Mouse (Mus musculus) lung, embryonic 15.5 days (tissue): ENCODE data around the gene Tyrobp. TPM values are rescaled to one million over a fixed set of nuclear protein-coding genes. Genes with fewer than 3 reads are reported as not detected.

Source experiments
- polyA plus RNA-seq: library from polyadenylated mRNA; unstranded; fragments of >200 nt; fragmentation: Nextera tagmentation; extraction: Ambion mirVana; gene quantifications from 2 replicates; pipeline ENCODE4 v1.2.1, GENCODE M21; 2015

Gene Tyrobp
- polyA plus RNA-seq, 1 experiment from 2014 or later = 56.1 TPM

Other genes with a start within 250 kb of the Tyrobp start
- gene Zfp146, start 244.0 kb upstream of the Tyrobp start, polyA plus RNA-seq = 16.6 and 18.4 TPM in 2 replicates
- gene Cox7a1, start 229.6 kb upstream of the Tyrobp start, polyA plus RNA-seq = 17.7 and 18.9 TPM in 2 replicates
- gene Capns1, start 214.9 kb upstream of the Tyrobp start, polyA plus RNA-seq = 97.0 and 104 TPM in 2 replicates
- 148 and 156 TPM in 2 replicates for gene Polr2i, start 181.8 kb upstream of the Tyrobp start, polyA plus RNA-seq
- gene Tbcb, start 181.5 kb upstream of the Tyrobp start, polyA plus RNA-seq = 168 and 180 TPM in 2 replicates
- not detected in 2 replicates for gene Ovol3, start 178.0 kb upstream of the Tyrobp start, polyA plus RNA-seq
- 0.50 and 0.64 TPM in 2 replicates for gene Thap8, start 133.7 kb upstream of the Tyrobp start, polyA plus RNA-seq
- gene Wdr62, start 133.3 kb upstream of the Tyrobp start, polyA plus RNA-seq = 10.7 and 11.5 TPM in 2 replicates
- 18.6 and 18.8 TPM in 2 replicates for gene Clip3, start 122.0 kb upstream of the Tyrobp start, polyA plus RNA-seq
- gene Alkbh6, start 105.0 kb upstream of the Tyrobp start, polyA plus RNA-seq = 76.6 and 78.7 TPM in 2 replicates
- gene Syne4, start 99.0 kb upstream of the Tyrobp start, polyA plus RNA-seq = 25.1 and 29.5 TPM in 2 replicates
- gene E130208F15Rik, start 92.0 kb upstream of the Tyrobp start, polyA plus RNA-seq = 1.9 TPM in 1 of 2 replicates, not detected in the other
- 18.2 and 19.5 TPM in 2 replicates for gene Sdhaf1, start 89.9 kb upstream of the Tyrobp start, polyA plus RNA-seq
- gene Lrfn3, start 51.0 kb upstream of the Tyrobp start, polyA plus RNA-seq = 4.2 TPM in 2 replicates
- 0.70 and 2.3 TPM in 2 replicates for gene Hcst, start 6.1 kb downstream of the Tyrobp start, polyA plus RNA-seq
- gene Nfkbid, start 8.0 kb downstream of the Tyrobp start, polyA plus RNA-seq = 1.5 and 2.1 TPM in 2 replicates
- gene Aplp1, start 31.8 kb downstream of the Tyrobp start, polyA plus RNA-seq = 23.9 and 24.4 TPM in 2 replicates
- gene Kirrel2, start 43.9 kb downstream of the Tyrobp start, polyA plus RNA-seq = not detected in 2 replicates
- gene Nphs1, start 44.6 kb downstream of the Tyrobp start, polyA plus RNA-seq = 0.08 TPM in 1 of 2 replicates, not detected in the other
- 0.25 and 0.44 TPM in 2 replicates for gene Prodh2, start 79.9 kb downstream of the Tyrobp start, polyA plus RNA-seq
- gene Arhgap33, start 121.3 kb downstream of the Tyrobp start, polyA plus RNA-seq = 7.7 and 9.3 TPM in 2 replicates
- gene Hspb6, start 138.4 kb downstream of the Tyrobp start, polyA plus RNA-seq = 32.1 and 33.6 TPM in 2 replicates
- gene Proser3, start 138.5 kb downstream of the Tyrobp start, polyA plus RNA-seq = 13.2 and 18.3 TPM in 2 replicates
- gene Lin37, start 146.1 kb downstream of the Tyrobp start, polyA plus RNA-seq = 36.0 and 38.8 TPM in 2 replicates
- 99.0 TPM in 2 replicates for gene U2af1l4, start 149.5 kb downstream of the Tyrobp start, polyA plus RNA-seq
- gene Gm49396, start 149.6 kb downstream of the Tyrobp start, polyA plus RNA-seq = 13.0 and 15.1 TPM in 2 replicates
- 119 and 124 TPM in 2 replicates for gene Psenen, start 149.9 kb downstream of the Tyrobp start, polyA plus RNA-seq
- gene Igflr1, start 151.7 kb downstream of the Tyrobp start, polyA plus RNA-seq = 4.6 and 5.0 TPM in 2 replicates
- 8.4 and 10.0 TPM in 2 replicates for gene Kmt2b, start 175.0 kb downstream of the Tyrobp start, polyA plus RNA-seq
- gene Zbtb32, start 185.1 kb downstream of the Tyrobp start, polyA plus RNA-seq = 2.3 and 3.7 TPM in 2 replicates
- 0.88 and 1.4 TPM in 2 replicates for gene Upk1a, start 199.1 kb downstream of the Tyrobp start, polyA plus RNA-seq
- gene Cox6b1, start 212.4 kb downstream of the Tyrobp start, polyA plus RNA-seq = 867 and 890 TPM in 2 replicates
- gene Etv2, start 222.1 kb downstream of the Tyrobp start, polyA plus RNA-seq = not detected in 2 replicates
- 126 and 130 TPM in 2 replicates for gene Rbm42, start 236.6 kb downstream of the Tyrobp start, polyA plus RNA-seq